Mouse (Mus musculus): ENCODE results near the gene Ldlrad1. TPM values are rescaled to one million over a fixed set of nuclear protein-coding genes. Genes with fewer than 3 reads are reported as not detected.

Gene Ldlrad1
- polyA plus RNA-seq, 2 experiments, result not detected

- peaks cover 2 to 13% of the 10 kb centered on the region in 2 experiments; a peak in 2 of 4 replicates for H3K4me1 ChIP-seq (replicated peaks; ENCODE audit: control insufficient read depth in 2 of 2, insufficient read depth in 2 of 2, low read length in 1 of 2)
- no peaks in the 10 kb centered on the region for H3K36me3 ChIP-seq (replicated peaks; ENCODE audit: control insufficient read depth, insufficient read depth, low read depth)
- no peak for ATAC-seq (ENCODE audit: insufficient read depth)
- no peaks in the 10 kb centered on the region for H3K27me3 ChIP-seq (ENCODE audit: control insufficient read depth, insufficient read depth, low read length)
- H3K27ac ChIP-seq, result no peak overlapping the region
- no peak overlapping the region for H3K4me2 ChIP-seq (ENCODE audit: low read depth)
- no peaks in the 10 kb centered on the region for H3K9me3 ChIP-seq (ENCODE audit: control insufficient read depth, low read length)
- H3K4me3 ChIP-seq (ENCODE audit: insufficient read depth in 1 of 2, low read depth in 2 of 2, low read length in 2 of 2), result no peak overlapping the region
- no peak overlapping the region for H3K9ac ChIP-seq (replicated peaks)
- DNase-seq (ENCODE audit: low read depth in 3 of 3, low spot score in 3 of 3), result no peak
- WGBS (ENCODE audit: insufficient replicate concordance), result 60% methylated on average over 9 of the region's 9 CpGs
- TF ChIP-seq CTCF (IDR thresholded peaks at IDR 0.05; ENCODE audit: low read depth), result no peak
- no peak for TF ChIP-seq EP300 (IDR thresholded peaks at IDR 0.05; ENCODE audit: low read depth)
Measured at GRCm38 (mm10) chr4:107247110-107247509, 38.1 kb downstream of the Ldlrad1 start.

GRCm38 (mm10) chr4:107248061-107248460 is 39.1 kb downstream of the Ldlrad1 start:
- Histone ChIP-seq H3K4me3 (ENCODE audit: insufficient read depth in 1 of 2, low read depth in 2 of 2, low read length in 2 of 2) (no peak overlapping the region), H3K9ac (replicated peaks) (no peak overlapping the region), H3K9me3 (ENCODE audit: control insufficient read depth, low read length) (no peaks in the 10 kb centered on the region), H3K4me1 (replicated peaks; ENCODE audit: control insufficient read depth in 2 of 2, insufficient read depth in 2 of 2, low read length in 1 of 2) (peaks cover 2 to 17% of the 10 kb centered on the region in 2 experiments; a peak in 3 of 4 replicates), H3K36me3 (replicated peaks; ENCODE audit: control insufficient read depth, insufficient read depth, low read depth) (no peaks in the 10 kb centered on the region), H3K27ac (no peak overlapping the region), H3K4me2 (ENCODE audit: low read depth) (no peak overlapping the region), H3K27me3 (ENCODE audit: control insufficient read depth, insufficient read depth, low read length) (no peaks in the 10 kb centered on the region)
- no peak for TF ChIP-seq CTCF (IDR thresholded peaks at IDR 0.05; ENCODE audit: low read depth)
- no peak for TF ChIP-seq EP300 (IDR thresholded peaks at IDR 0.05; ENCODE audit: low read depth)
- WGBS (ENCODE audit: insufficient replicate concordance), result 81% methylated on average over 3 of the region's 3 CpGs
- DNase-seq (ENCODE audit: low read depth in 3 of 3, low spot score in 3 of 3), result no peak
- ATAC-seq (ENCODE audit: insufficient read depth), result no peak

GRCm38 (mm10) chr4:107249471-107249870 is 40.5 kb downstream of the Ldlrad1 start:
- ATAC-seq (ENCODE audit: insufficient read depth) (no peak), DNase-seq (ENCODE audit: low read depth in 3 of 3, low spot score in 3 of 3) (no peak)
- peaks cover 2 to 22% of the 10 kb centered on the region in 2 experiments; a peak in 3 of 4 replicates for H3K4me1 ChIP-seq (replicated peaks; ENCODE audit: control insufficient read depth in 2 of 2, insufficient read depth in 2 of 2, low read length in 1 of 2)
- no peak overlapping the region for H3K4me2 ChIP-seq (ENCODE audit: low read depth)
- WGBS (ENCODE audit: insufficient replicate concordance), result 54% methylated on average over 2 of the region's 2 CpGs
- H3K27ac ChIP-seq, result no peak overlapping the region
- no peaks in the 10 kb centered on the region for H3K27me3 ChIP-seq (ENCODE audit: control insufficient read depth, insufficient read depth, low read length)
- no peaks in the 10 kb centered on the region for H3K9me3 ChIP-seq (ENCODE audit: control insufficient read depth, low read length)
- H3K4me3 ChIP-seq (ENCODE audit: insufficient read depth in 1 of 2, low read depth in 2 of 2, low read length in 2 of 2), result no peak overlapping the region
- H3K36me3 ChIP-seq (replicated peaks; ENCODE audit: control insufficient read depth, insufficient read depth, low read depth), result no peaks in the 10 kb centered on the region
- TF ChIP-seq EP300 (IDR thresholded peaks at IDR 0.05; ENCODE audit: low read depth) (no peak), CTCF (IDR thresholded peaks at IDR 0.05; ENCODE audit: low read depth) (no peak)
- H3K9ac ChIP-seq (replicated peaks), result no peak overlapping the region

GRCm38 (mm10) chr4:107250494-107250893 is 41.5 kb downstream of the Ldlrad1 start:
- WGBS (ENCODE audit: insufficient replicate concordance), result 22% methylated on average over 4 of the region's 4 CpGs
- peaks cover 2 to 22% of the 10 kb centered on the region in 2 experiments; a peak in 3 of 4 replicates for H3K4me1 ChIP-seq (replicated peaks; ENCODE audit: control insufficient read depth in 2 of 2, insufficient read depth in 2 of 2, low read length in 1 of 2)

GRCm38 (mm10) chr4:107252522-107252921 is 43.5 kb downstream of the Ldlrad1 start:
- no peak for ATAC-seq (ENCODE audit: insufficient read depth)
- Histone ChIP-seq H3K9me3 (ENCODE audit: control insufficient read depth, low read length) (no peaks in the 10 kb centered on the region), H3K4me1 (replicated peaks; ENCODE audit: control insufficient read depth in 2 of 2, insufficient read depth in 2 of 2, low read length in 1 of 2) (peaks cover 2 to 20% of the 10 kb centered on the region in 2 experiments; a peak in 3 of 4 replicates), H3K4me3 (ENCODE audit: insufficient read depth in 1 of 2, low read depth in 2 of 2, low read length in 2 of 2) (peak overlapping the region; percentile 78 to 86), H3K27ac (no peak overlapping the region), H3K27me3 (ENCODE audit: control insufficient read depth, insufficient read depth, low read length) (no peaks in the 10 kb centered on the region), H3K36me3 (replicated peaks; ENCODE audit: control insufficient read depth, insufficient read depth, low read depth) (no peaks in the 10 kb centered on the region), H3K9ac (replicated peaks) (peak overlapping the region; percentile 79), H3K4me2 (ENCODE audit: low read depth) (peak overlapping the region; percentile 92)
- 1% methylated on average over 11 of the region's 11 CpGs for WGBS (ENCODE audit: insufficient replicate concordance)
- no peak for DNase-seq (ENCODE audit: low read depth in 3 of 3, low spot score in 3 of 3)
- TF ChIP-seq EP300 (IDR thresholded peaks at IDR 0.05; ENCODE audit: low read depth) (no peak), CTCF (IDR thresholded peaks at IDR 0.05; ENCODE audit: low read depth) (no peak)

More at GRCm38 (mm10) chr4:107250494-107250893, 41.5 kb downstream of the Ldlrad1 start:
- Histone ChIP-seq H3K4me3 (ENCODE audit: insufficient read depth in 1 of 2, low read depth in 2 of 2, low read length in 2 of 2) (no peak overlapping the region), H3K9ac (replicated peaks) (no peak overlapping the region), H3K27ac (no peak overlapping the region), H3K9me3 (ENCODE audit: control insufficient read depth, low read length) (no peaks in the 10 kb centered on the region), H3K36me3 (replicated peaks; ENCODE audit: control insufficient read depth, insufficient read depth, low read depth) (no peaks in the 10 kb centered on the region), H3K27me3 (ENCODE audit: control insufficient read depth, insufficient read depth, low read length) (no peaks in the 10 kb centered on the region), H3K4me2 (ENCODE audit: low read depth) (no peak overlapping the region)
- TF ChIP-seq CTCF (IDR thresholded peaks at IDR 0.05; ENCODE audit: low read depth) (peak; percentile 68), EP300 (IDR thresholded peaks at IDR 0.05; ENCODE audit: low read depth) (no peak)
- DNase-seq (ENCODE audit: low read depth in 3 of 3, low spot score in 3 of 3), result peak in 2 of 3 experiments; percentile 20 to 37
- no peak for ATAC-seq (ENCODE audit: insufficient read depth)

Data from liver, embryonic 14.5 days (tissue).